Mouse (Mus musculus) cerebellum, adult 11 months (tissue): ENCODE measurements around the gene Hist3h2a.
A peak's percentile ranks its signal among the peaks of the same experiment; 100 is the strongest.

Source experiments
- DNase-seq: peaks from one replicate; pipeline ENCODE4 v3.0.0; 2022

Gene Hist3h2a

DNA sequence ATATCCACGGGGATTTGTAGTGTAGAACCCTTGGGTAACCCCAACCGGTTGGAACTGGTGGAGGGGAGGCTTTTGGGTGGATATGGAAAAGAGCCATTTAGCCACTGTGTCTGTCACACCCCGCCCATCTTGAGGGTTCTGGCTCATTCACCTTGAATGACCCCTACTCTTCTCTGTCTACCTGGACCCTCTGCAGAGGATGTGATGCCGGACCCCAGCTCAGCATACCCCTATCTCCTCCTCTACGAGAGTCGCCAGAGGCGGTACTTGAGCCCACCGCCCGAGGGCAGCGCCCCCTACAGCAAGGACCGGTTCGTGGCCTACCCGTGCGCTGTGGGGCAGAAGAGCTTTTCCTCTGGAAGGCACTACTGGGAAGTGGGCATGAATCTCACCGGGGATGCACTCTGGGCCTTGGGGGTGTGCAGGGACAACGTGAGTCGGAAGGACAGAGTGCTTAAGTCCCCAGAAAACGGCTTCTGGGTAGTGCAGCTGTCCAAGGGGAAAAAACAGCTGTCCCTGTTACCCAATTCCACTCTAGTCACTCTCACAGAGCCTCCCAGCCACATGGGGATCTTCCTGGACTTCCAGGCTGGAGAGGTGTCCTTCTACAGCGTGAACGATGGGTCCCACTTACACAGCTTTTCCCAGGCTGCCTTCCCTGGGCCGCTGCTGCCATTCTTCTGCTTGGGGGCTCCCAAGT lies 16.5 kb downstream of the Hist3h2a start:
- DNase-seq, result no peak

DNA sequence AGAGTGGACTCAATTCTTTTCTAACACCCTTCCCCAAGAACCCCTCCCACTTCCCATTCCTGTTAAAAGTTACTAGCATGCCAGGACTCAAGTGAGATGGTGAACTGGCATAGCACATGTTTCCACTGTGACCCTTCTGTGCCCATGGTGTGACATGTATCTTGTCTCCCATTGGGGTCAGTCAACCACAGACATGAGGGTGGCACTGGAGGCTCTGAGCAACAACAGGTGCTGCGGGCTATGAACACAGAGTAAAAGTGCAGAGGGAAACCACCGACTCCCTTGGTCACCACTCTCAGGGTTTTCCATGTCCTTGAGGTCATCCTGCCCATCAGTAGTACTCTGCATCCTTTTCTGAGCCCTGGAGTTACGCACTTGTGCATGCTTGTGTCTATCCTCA lies 17.3 kb downstream of the Hist3h2a start:
- no peak for DNase-seq

DNA sequence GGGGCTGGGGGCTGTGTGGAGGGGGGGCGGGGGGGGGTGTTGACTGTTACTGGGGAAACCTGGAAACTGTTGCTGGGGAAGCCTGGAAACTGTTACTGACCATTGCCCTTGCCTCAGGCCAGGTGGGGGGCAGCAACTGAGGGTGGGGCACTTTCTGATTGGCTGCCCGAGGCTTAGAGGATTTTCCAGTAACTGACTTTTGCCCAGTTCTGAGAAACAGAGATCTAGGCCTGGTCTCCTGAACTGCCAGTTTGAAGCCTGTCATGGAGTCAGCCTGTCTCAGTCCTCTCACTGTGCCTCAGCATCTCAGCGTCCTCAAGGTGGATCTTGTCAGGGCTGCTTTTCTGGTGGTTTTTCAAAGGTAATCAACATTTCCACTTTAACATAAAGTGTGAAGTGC lies 19.9 kb downstream of the Hist3h2a start:
- DNase-seq, result no peak

DNA sequence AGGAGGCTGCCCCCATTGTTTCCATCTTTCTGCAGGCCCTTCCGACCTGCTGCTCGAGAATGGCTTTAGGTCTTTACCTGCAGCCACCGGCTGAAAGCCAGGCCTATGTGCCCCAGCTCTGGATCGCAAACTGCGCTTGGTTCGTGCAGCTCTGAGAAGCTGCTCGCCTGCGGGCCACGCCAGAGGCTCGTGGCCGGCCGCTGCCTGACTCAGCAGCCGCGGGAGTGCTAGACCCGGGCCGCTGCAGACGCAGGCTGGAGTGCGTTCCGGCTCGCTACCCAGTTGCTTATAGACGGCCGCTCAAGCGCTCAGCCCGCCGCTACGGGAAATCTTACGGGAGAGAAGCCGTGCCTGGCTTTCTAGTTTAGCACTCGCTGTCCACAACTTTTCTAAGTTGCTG lies 22.7 kb downstream of the Hist3h2a start:
- no peak for DNase-seq

DNA sequence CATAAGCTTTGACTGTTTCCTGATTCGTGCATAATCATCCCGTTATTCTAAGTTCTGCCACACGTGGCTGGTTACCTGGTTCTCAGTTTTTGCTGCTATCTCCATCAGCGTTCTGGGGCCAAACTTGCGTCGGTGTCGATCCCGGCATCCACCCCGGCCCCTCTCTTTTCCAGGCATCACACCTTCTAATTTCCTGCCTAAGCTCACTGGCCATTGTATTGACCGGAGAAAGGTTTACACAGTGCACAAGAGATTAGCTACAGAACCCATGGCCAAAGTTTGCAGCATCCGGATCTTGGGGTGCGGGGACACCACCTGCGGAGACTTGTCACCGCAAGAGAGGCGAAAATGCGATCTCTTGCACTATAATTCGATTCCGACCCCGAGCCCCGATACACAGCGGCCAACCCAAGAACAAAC lies 23.1 kb downstream of the Hist3h2a start:
- no peak for DNase-seq

DNA sequence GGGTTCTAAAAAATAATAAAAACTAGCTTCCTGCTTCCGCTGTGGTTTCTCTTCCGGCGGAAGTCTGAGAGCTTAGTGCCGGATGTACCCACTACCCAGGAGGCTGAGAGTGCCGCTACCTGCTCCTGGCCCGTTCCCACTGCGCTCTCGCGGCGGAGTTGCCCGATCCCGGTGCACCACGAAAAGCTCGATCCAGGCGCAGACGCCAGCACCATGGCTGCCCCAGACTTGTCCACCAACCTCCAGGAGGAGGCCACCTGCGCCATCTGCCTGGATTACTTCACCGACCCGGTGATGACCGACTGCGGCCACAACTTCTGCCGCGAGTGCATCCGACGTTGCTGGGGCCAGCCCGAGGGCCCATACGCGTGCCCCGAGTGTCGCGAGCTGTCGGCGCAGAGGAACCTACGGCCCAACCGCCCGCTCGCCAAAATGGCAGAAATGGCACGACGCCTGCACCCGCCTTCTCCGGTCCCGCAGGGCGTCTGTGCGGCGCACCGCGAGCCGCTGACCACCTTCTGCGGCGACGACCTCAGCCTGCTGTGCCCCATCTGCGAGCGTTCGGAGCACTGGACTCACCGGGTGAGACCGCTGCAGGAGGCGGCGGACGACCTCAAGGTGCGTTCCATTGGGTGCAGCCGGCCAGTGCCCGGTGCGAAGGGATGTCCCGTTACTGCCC lies 23.7 kb downstream of the Hist3h2a start, which contains the start of gene Trim11:
Gene Trim11 (plus strand): TSS at position 67 of the 679 bp plus-strand sequence.
- DNase-seq, result peak; percentile 46

DNA sequence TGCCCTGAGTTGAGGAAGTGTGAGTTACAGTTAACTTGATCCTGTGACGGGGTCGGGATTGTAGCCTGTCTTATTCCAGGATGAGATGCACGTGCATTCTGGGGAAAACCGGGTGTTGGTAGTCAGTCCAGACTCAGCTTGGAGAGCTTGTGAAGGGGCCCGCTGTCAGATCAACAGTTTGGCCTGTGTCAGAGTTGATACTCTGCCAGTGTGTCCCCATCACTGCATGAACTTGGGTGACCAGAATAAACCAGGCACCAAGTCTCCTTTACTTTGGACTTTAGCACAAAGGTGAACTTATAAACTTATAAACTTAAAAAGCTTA lies 24.2 kb downstream of the Hist3h2a start:
- no peak for DNase-seq

DNA sequence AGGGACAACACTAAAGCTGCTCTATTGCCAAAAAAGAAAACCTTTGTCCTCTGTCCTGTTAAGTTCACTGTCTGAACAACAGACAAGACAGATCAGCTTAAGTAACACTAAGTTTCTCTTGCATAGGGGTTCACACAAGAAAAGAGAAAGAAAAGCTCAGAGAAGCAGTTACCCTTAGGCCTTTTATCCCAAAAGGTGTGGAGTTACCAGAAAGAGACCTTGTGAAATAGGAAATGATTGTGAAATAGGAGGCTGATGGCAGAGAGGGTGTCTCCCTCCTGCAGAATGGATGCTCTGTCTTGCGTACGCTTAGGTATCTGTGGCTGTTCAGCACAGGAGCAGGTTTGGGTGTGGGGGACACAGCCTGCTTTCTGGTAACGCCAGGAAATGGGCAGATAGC lies 24.7 kb downstream of the Hist3h2a start:
- DNase-seq, result no peak

DNA sequence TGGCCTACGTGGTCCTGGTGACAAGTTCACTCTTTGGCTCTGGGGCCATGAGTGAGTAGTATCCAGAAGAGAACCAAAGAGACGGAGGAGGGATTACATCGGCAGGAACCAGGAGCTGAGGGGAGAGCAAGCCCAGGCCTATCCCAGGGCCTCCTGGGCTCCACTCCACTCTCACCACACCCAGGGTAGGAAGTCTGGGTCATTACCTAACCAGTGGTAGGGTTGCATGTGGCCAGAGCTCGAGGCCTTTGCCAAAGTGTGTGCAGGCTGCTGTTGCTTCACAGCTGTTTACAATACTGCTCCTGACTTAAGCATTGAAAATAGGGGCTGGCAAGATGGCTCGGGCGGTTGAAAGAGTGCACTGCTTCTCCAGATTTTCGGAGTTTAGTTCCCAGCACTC lies 25.2 kb downstream of the Hist3h2a start:
- no peak for DNase-seq

DNA sequence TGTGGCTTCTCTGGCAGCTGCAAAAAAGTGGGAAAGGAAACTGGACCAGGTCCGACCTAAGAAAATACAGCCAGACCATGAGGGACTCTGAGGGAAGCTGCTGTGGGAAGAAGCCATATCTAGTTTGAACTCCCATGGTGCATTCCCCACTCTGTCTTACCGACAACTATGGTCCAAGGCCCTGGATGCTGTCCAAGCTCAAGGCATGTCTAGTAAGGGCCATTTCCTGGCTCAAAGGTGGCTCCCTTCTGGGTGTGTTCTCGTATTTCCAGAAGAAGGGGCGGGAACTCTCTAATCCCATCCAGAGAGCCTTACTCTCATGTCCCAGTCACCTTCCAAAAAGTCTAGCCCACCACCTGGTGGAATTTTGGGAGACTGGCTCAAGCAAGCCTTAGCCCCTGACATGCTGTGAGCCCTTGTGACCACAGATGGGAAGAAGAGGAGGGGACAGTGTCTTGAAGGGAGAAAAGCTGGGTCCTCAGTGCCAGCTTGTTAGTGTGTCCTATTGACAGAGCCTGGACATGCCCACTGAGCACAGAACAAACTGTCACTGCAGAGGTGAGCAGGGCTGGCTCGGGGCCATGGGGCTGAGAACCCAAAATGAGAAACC lies 26.0 kb downstream of the Hist3h2a start:
- no peak for DNase-seq

DNA sequence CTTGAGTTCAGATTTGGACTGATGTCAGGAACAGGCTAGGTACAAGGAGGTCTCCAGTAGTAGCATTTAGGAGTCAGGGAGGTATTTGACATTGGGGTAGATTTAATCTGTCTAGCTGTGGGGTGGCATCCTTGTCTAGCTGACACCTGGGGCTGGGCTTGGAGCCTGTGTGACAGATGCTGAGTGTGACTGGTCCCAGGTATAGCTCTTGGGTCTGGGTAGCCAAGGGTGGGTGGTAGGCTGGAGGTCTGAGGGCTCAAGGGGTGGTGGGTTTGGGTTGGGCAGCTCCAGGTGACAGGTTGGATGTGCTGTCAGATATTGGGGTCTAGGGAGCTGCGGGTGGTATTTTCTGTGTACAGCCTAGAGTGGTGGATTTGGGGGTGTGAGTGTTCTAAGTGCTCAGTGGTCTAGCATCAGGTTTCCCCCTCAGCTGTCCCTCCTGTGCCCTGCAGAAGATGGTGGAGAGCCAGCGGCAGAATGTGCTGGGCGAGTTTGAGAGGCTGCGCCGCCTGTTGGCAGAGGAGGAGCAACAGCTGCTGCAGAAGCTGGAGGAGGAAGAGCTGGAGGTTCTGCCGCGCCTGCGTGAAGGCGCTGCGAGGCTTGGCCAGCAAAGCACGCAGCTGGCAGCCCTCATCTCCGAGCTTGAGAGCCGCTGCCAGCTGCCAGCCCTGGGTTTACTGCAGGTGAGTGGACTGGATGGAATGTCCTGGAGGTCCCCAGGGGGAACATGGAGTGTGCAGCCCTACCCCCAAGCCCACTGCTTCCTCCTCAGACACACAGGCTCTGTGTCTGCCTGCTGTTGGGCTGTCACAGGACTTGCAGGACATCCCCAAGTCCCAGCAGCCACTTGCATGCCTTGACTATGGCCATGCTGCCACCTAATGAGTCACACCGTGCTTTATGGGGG lies 27.3 kb downstream of the Hist3h2a start:
- DNase-seq, result no peak

DNA sequence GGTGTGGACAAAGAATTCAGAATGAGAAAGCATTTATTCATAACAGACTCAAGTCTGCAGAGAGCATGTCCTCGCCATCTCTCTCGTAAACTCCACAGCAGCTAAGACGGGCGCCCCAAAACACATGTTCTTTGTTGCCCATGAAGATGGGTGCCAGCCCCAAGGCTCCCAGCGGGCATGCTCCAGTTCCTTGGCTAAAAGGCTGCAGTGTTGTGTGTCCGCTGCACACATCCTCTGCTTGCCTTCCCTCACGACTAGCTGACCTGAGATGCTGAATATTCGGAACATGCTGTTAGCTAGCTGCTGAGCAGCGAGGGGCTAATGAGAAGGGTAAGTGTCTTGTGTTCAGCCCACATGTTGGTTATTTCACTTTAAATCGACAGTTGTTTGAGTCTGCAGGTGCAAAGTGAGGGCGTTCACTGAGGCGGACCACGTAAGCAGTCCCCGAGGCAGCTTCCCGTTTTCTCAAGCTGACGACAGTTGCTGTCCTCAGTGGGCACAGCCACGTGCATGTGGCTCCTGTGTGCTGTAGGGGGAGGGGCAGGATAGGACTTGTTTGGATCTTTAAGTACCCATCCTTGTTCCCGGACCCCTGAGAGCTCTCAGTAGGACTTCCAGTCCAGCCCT lies 28.1 kb downstream of the Hist3h2a start:
- DNase-seq, result no peak

DNA sequence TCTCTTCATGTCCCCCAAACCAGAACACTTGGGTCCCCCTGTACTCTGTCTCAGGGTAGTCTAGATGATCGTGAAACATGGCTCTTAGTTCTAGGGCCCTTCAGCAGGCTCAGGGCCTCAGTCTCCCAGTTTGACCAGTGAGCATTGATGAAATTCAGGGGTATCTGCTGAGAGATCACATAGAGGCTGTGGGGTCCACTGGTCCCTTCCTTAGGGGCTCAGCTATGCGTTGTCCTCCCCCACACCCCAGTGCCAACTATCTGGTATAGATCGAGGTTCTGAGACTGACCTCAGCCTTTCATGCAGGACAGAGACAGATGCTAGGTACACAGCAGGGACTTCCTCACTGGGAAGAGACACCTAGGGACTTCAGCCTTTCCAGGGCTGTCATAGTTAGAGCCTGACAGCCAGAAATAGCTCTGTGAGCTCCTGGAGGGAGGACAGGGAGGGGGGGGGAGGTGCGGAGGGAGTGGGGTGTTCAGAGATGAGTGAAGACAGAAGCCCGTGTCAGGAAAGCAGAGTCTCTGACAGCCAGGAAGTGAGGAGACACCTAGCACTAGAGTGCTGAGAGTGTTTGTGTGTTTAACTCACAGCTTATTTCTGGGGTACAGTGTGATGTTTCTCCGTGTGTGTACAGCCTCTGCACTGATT lies 29.3 kb downstream of the Hist3h2a start:
- no peak for DNase-seq

DNA sequence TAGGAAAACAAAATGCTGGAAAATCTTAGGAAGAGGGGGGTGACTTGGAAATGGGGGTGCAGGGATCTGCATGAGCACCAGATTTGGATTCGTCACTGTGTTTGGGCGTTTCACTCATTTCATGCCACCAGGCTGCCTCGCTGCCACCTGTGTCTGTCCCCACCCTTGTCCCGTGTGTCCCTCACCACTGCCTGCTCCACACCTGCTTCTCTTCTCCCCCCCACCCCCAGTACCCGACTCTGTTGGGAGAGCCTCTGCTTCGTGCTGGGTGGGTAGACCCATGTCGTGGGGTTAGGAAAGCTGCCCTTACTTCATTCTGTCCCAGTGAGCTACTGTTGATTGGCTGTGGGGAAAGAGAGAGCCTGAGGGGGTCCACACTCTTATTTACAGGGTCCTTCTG lies 30.2 kb downstream of the Hist3h2a start:
- no peak for DNase-seq

DNA sequence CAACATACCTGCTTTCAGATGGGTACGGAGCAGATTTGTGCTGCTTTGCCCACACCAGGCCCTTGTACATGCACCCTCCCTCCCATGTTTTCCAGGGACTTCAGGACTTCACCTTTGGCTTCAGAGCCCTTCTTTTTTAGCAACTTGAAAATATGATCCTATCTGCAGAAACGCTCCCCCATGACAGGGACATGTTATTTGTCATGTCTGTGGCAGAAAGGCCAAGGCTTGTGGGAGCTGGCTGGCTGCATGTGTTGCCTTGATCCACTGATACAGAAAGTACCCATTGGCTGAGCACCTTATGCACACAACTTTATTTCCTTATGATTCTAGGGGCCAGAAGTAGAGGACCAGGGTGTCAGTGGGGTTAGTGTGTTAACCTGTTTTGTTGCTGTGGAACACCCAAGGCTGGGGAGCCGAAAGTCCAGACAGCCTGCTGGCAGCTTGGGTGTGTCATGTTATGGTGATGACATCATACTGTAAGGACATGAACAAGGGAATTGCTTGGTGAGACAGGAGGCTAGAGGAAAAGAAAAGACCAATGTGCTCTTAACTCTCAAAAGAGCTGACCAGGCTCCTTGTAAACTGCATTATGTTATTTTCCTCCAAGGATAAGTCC lies 30.9 kb downstream of the Hist3h2a start:
- DNase-seq, result no peak

DNA sequence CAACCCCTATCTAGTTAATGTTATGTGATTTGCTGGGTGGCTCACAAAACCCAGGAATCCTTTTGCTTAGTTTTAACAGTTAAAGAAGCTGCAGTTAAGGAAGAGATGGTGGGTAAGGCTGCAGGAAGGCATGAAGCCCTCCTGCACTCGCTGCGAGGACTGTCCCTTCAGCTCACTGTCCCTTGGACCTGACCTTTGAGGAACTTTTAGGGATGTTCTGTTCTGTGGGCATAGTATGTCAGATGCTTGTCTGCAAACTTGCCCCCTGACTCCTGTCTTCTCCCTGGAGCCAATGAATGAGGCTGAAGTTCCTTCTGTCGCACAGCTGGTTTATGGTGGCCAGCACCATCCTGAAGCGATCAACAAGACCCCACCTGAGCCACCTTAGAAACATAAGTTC lies 34.7 kb downstream of the Hist3h2a start:
- no peak for DNase-seq

DNA sequence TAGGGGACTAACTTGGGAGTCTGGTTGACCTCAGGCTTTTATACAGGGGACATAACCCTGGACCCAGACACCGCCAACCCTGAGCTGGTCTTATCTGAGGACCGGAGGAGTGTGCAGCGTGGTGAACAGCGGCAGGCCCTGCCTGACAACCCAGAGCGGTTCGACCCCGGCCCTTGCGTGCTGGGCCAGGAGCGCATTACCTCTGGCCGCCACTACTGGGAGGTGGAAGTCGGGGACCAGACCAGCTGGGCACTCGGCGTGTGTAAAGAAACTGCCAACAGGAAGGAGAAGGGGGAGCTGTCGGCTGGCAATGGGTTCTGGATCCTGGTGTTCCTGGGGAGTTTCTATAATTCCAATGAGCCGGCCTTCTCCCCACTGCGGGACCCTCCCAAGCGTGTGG lies 35.7 kb downstream of the Hist3h2a start:
- DNase-seq, result no peak

DNA sequence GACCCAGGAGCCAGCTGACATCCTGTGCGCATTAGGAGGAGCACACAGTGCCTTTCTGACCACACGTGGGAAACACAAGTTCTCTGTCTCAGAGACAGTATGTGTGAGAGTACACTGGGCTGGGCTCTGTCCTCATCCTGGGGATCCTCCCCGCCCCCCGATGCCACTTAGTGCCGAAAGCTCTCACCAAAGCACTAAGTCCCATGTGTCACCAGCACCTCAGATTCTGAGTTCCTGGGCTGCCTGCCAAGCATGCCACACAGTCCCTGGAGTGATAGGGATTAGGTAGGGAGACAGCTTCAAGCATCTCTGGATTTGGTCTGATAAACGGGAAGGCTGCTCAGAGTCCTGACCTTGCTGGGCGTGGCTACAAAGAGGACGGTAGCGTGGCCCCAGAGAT lies 36.3 kb downstream of the Hist3h2a start:
- no peak for DNase-seq

DNA sequence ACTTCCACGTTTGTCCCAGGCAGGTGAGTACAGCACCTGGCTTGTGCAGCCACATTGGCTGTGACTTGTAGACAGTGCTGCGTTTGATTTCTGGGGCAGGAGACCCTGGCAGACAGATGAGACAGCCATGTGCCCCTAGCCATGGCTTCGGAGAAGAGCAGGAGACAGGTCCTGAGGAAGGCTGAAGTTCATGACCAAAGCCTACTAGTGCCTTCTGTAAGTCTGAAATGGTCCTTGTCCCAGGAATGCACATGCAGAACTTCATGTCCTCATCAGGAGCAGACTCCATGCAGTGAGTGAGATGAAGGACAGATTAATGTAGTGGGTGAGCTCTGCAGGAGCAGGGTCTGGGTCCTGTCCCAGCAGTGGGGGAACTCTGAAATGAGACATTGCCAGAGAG lies 37.4 kb downstream of the Hist3h2a start:
- no peak for DNase-seq

DNA sequence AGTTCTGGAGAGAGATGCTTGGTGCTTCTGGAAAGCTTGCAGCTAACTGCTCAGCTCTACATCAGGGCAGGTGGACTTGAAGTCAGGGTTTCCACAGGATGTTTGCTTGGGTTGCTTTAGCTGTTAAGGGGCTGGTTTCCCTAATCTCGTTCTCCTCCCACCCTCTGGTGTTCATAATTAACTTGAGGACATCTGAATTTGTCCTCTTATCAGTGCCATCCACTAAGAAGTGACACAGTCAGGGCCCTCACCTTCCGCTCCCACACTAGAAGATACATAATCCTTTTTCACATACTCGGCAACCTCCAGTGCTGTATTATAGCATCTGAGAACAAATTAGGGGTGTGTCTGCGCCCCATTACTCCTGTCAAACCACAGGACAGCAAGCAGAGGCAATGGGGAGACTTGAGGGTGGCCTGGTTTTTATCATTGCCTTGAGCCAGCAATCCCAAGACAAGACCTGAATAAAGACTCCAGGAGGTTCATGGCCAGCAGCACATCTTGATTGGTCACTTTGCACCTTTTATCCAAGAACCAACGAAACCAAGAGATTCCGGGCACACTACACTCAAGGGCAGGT lies 38.7 kb downstream of the Hist3h2a start:
- DNase-seq, result no peak

DNA sequence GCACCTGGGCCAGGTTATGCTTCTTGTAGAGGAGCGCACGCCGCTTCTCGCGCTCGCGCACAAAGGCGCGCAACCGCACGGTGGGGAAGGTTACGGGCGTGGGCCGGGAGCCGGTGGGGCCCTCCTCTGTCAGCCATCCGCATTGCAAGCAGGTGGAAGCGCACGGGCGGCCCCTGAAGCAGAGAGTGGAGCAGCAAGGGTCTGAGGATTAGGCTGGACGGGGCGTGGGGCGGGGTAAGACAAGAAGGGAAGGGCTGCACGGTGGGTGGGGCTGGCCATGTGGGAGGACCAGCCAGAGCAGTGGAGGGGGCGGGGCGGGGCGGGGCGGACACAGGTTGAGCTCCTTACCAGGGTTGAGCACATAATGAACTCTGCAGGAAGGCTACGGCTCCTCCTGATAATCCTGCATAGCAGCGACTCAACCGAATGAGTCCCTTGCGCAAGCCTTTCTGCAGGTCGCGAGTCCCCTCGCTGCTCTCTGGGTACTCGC lies 39.9 kb downstream of the Hist3h2a start:
- peak; percentile 34 for DNase-seq
